Mouse (Mus musculus) gastrocnemius, adult 8-10 months (tissue): Measurements from ENCODE around the gene Magi2. TPM values are rescaled to one million over a fixed set of nuclear protein-coding genes. Genes with fewer than 3 reads are reported as not detected.
"Not testable (repeated sequence)": the region's sequence is repeated elsewhere in the genome, so short reads cannot be mapped to it uniquely, and the experiment has no call there.

Source experiments
- DNase-seq, 2 experiments: peaks; one replicate each; pipeline ENCODE4 v3.0.0; 2022; ENCODE audit warnings: low spot score in 2 of 2
- total RNA-seq, 4 experiments: library from RNA; stranded (reverse); gene quantifications; 2 replicates each; pipeline ENCODE4 v1.2.4; 2022

Gene Magi2
- total RNA-seq, 4 experiments from 2014 or later = 0.70 to 1.4 (median 0.88) TPM

DNA sequence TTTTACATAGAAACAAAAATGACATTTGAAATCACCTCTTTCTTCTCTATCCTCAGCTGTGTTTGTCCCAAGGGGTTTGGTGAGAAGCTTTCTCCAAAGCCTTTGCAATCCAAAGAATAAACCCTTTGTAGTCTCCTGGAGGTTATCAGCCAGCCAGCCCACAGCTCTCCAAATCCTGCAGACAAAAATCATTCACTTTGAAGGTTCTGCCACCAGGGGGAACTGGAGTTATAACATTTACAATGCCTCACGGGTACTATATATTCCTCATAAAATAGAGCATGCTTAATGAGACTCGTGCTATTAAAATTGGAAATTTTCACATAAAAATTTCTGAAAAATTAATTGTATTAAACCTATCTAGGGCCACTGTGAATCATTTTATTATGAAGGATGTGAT is 202.5 kb downstream of the Magi2 start:
- no peak for DNase-seq

- DNase-seq = no peak
Measured at GRCm38 (mm10) chr5:19462541-19462940, 235.7 kb downstream of the Magi2 start.

DNA sequence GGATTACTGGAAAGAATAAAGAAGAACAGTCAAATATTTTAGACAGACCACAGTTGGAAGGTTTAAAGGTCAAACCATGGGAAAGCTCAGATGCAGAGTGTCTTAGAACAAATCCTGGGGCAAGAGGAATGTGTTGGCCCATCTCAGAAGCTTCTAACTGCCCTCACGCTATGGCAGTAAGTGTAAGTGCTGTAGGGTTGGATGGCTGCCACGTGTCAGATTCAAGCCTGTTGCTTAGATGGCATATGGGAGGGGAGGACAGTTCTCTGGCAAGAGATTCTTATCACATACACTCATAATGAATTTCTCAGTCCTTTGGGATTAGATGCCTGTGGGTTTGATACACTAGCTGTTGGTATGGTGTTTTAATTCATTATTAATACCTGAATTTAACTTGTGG is 238.5 kb downstream of the Magi2 start:
- DNase-seq = no peak

GRCm38 (mm10) chr5:19472851-19473439 is 246.1 kb downstream of the Magi2 start:
- no peak for DNase-seq

GRCm38 (mm10) chr5:19482981-19483380 is 256.1 kb downstream of the Magi2 start:
- no peak for DNase-seq

DNA sequence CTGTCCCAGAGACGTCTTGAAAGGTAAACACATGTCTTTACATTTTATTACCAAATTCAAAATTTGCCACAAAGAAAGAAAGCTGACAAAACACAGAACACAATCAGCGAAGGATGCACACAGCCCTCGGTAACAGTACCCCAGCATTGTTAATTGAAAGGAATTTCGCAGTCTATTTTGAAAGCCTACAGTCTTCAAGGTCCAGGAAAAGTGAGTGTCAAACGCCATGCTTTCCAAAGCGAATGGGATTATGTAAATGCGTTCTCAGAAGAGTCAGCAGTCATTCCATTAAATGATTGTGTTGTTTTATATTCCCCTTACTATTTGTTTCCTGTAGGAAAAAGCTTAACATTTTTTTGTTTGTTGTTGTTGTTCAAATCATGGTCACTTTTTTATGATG is 261.1 kb downstream of the Magi2 start:
- no peak for DNase-seq

DNA sequence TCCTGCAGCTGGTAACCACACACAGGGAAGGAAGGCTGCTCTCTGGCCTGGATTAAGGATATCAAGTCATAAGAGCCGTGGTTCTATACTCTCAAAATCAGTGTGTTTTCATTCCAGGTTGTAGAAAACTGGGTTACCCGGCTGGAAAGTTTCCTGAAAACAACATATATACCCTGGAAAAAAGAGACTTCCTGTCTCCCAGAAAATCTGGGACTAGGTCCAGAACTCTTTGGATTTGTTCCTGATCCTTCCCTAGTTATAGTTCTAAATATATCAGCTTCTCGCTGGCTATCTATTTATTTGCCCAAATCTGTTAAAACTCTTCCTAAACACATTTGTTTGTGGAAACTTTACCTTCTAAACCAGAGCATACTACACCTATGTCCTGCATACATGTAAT is 274.2 kb downstream of the Magi2 start:
- DNase-seq = no peak

- DNase-seq = no peak
Measured at GRCm38 (mm10) chr5:19522168-19522567, 295.3 kb downstream of the Magi2 start.

- DNase-seq = no peak
Measured at GRCm38 (mm10) chr5:19539348-19539747, 312.5 kb downstream of the Magi2 start.

GRCm38 (mm10) chr5:19546424-19546823 is 319.6 kb downstream of the Magi2 start:
- DNase-seq = no peak

- no peak for DNase-seq
Measured at GRCm38 (mm10) chr5:19546900-19547299, 320.1 kb downstream of the Magi2 start.

DNA sequence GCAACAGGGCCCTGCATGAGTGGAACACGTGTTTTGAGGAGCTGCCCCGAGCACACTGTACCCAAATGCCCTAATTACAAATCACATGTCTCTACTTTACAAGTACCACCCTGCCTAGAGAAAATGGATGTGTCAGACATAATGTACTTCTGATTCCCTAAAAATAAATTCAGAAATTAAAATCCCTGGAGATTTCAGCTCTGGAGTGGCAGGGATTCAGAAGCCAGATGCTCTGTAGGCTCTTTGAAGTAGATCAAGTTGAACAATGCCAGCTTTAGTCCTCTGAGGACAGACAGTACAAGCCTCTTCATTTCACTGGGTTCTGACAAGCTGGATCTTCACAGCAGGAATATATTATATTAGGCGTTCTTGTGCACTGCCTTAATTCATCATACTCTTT is 326.7 kb downstream of the Magi2 start:
- DNase-seq = no peak

DNA sequence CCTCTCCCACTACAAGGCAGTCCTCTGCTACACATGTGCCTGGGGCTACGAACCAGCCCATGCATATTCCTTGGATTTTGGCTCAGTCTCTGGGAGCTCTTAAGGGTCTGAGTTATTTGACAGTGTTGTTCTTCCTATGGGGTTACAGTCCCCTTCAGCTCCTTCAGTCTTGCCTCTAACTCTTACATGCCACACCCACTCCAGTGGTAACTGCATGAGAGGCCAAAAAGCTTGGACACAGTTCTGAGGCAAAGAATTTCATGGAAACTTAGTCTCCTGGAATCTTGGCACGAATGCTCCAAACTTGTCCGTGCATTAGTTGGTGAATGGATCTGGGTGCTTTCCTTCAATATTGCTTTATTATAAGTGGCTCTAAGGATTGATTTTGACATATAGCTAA is 338.8 kb downstream of the Magi2 start:
- no peak for DNase-seq

- DNase-seq = not testable (repeated sequence)
Measured at GRCm38 (mm10) chr5:19566136-19566535, 339.3 kb downstream of the Magi2 start.

DNA sequence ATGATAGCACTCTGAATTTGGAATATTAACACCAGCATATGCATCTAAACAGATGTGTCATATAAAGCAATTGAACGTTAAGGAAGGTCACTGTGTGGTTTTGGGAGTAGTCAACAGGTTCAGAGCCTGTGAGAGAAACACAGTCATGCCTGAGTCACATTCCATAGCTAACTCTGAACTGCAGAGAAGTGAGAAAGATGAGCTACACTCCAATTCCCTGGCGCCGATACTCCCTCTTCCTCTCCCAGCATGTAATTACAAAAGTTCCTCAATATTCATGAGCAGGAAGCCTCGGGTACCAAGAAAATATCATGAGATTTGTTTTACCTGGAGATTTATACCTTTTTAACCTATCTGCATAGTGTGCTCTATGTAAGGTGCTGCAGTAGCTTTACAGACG is 380.9 kb downstream of the Magi2 start:
- DNase-seq = no peak

DNA sequence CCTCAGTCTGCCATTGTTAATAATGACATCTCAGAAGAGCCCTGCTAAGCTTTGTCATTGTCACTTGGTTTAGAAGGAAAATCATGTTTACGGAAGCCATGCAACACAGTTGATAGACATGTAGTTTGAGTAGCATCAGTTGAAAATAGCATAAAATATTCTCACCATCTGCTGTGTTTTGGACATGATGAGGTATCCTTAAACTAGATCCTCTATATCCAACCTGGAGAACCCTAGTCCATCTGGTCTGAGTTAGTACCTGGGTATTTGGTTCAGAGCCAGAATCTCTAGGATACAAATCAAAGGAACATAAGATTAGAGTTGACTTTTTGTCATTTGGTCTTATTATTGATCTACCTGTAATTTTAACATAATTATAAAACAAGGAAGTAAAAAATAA is 385.0 kb downstream of the Magi2 start:
- DNase-seq = no peak

DNA sequence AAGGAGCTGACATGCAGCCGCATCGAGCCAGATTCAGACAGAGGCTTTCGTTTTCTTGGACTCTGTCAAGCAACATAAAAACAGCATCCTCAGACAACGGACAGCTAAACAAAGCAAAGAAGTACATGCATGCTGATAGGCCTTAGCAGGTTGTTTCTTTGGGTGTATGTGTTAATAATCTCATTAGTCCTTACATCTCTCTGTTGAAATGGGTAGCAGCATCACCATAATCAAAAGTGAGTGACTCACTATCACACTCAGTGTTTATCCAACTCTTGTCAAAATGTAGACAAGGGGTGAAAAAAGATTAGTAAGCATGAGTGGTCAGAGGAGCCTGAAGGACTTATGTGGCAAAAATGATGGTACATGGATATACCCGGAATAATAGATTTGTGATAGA is 394.8 kb downstream of the Magi2 start:
- DNase-seq = no peak

DNA sequence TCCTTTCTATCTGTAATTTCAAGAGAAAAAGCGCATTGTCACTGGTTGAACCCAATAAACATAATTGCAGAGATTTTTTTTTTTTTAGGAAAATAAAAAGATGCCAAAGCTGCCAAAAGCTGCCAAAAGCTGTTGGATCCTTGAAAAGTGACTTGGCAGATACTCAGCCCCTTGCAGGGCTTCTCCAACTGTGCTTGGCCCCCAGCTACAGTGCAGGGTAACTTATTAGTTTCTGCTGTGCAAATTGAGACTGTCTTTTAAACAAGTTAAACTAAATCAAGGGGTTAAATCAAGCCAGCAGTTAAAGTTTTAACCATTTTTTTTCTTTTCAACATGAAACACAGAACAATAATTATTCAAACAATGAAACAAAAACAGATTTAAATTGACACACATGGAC is 407.1 kb downstream of the Magi2 start:
- no peak for DNase-seq

DNA sequence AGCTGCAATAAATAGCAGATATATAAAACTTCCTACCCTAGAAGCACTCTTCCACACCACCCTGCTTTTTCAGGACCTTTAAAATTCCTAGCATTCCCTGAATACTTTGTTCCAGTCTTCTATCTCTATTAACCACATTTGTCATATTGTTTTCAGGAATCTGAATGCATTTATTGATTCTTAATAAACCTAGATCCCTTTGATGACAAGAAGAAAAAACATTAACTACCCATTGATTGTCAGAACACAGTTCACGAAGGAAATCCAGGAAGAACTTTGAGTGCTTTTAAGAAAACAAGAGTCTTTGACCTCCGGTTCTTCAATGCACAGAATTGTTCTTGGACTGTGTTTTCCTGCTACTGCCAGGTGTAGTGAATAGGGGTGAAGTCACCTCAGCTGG is 411.0 kb downstream of the Magi2 start:
- no peak for DNase-seq

GRCm38 (mm10) chr5:19655986-19656385 is 429.1 kb downstream of the Magi2 start:
- no peak for DNase-seq

DNA sequence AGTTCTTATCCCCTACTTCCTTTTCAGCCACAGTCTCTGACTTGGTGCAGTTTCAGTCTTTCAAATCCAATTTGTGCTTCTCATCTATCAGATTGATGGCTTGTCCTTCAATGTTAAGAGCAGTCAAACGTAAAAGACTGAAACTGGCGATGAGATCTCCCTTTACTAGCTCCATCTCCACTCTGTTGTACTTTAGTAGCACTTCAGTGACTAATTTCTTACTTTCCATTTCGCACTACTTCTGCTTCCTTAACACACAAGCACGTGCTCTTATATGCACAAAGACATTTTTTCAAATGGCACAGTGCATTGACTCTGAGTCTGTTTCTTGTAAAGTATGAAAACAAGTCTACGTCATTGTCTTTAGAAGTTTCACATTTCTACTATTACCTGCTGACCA is 439.6 kb downstream of the Magi2 start:
- DNase-seq = no peak

GRCm38 (mm10) chr5:19717296-19717695 is 490.5 kb downstream of the Magi2 start:
- DNase-seq = no peak

- no peak for DNase-seq
Measured at GRCm38 (mm10) chr5:19726277-19726676, 499.4 kb downstream of the Magi2 start.

GRCm38 (mm10) chr5:19745376-19745775 is 518.5 kb downstream of the Magi2 start:
- DNase-seq = no peak
